In genomic region chr1:177489844-177490243, GRCm38 (mm10) we compare ENCODE assay signal across 11 mouse cellular contexts. TPM values are rescaled to one million over a fixed set of nuclear protein-coding genes. Genes with fewer than 3 reads are reported as not detected.
A peak's percentile ranks its signal among the peaks of the same experiment; 100 is the strongest.
DNase-seq lines count a peak whose midpoint lies in the region; ATAC-seq and TF ChIP-seq lines count a peak whose summit lies in the region.
"Had no signal": no experiment of that assay in that cellular context is flagged by ENCODE, and none has a peak within 500 bp of the region (broad histone marks: within the 10 kb centered on the region; RNA-seq: fewer than 3 reads in every experiment).

No protein-coding gene starts in this region.

- ATAC-seq in hindbrain, postnatal 0 days, result no peak

- H3K4me2 ChIP-seq in hindbrain, postnatal 0 days (ENCODE audit: low read depth, low read length), result no peak overlapping the region

- WGBS in liver, adult 2 months, result 72% methylated on average over 7 of the region's 7 CpGs
- 71% methylated on average over 7 of the region's 7 CpGs for WGBS in hindbrain, postnatal 0 days

- no peaks in the 10 kb centered on the region for H3K4me1 ChIP-seq in liver, adult 2 months (ENCODE audit: control insufficient read depth, insufficient read depth, low read length)
- H3K4me1 ChIP-seq in hindbrain, postnatal 0 days (ENCODE audit: insufficient read depth, low read length), result no peaks in the 10 kb centered on the region

- TF ChIP-seq POLR2A in liver, adult 2 months (IDR thresholded peaks at IDR 0.05; ENCODE audit: extremely low read depth, insufficient read depth, low read length), result no peak

- H3K79me2 ChIP-seq in liver, adult 2 months (ENCODE audit: control insufficient read depth, insufficient read depth, low read length), result no peaks in the 10 kb centered on the region

- no peaks in the 10 kb centered on the region; the same call in 1 of the 2 replicates for H3K27me3 ChIP-seq in liver, adult 2 months (ENCODE audit: control insufficient read depth, insufficient read depth, low read length)
- H3K27me3 ChIP-seq in hindbrain, postnatal 0 days (ENCODE audit: insufficient read depth, low read length), result no peaks in the 10 kb centered on the region

- no peak overlapping the region for H3K27ac ChIP-seq in liver, adult 2 months (replicated peaks; ENCODE audit: insufficient read depth, low read depth, low read length)
- H3K27ac ChIP-seq in hindbrain, postnatal 0 days, result no peak overlapping the region
- H3K27ac ChIP-seq: forebrain, embryonic 10.5 days had no signal

- peak; percentile 20 for DNase-seq in liver, adult 2 months (ENCODE audit: extremely low read depth, low read depth, low spot score)
- no peak for DNase-seq in liver
- peak; percentile 51 for DNase-seq in B cell, adult 2 months
- DNase-seq in brain, adult 2 months (ENCODE audit: low read depth, low spot score), result peak; percentile 41
- peak; percentile 51 to 62 for DNase-seq in monocyte, adult 2 months (ENCODE audit: low read depth in 1 of 2, low spot score in 2 of 2)
- no peak for DNase-seq in hindbrain, postnatal 0 days (ENCODE audit: low spot score)
- no peak for DNase-seq in gastrocnemius, postnatal 4 days (ENCODE audit: low spot score in 2 of 2)
- DNase-seq: cerebellum, adult 8-10 months; gastrocnemius, postnatal 36 days; kidney, adult 2 months had no signal

- no peak overlapping the region for H3K4me3 ChIP-seq in liver, adult 2 months (ENCODE audit: insufficient read depth, low read depth, low read length)
- no peak overlapping the region for H3K4me3 ChIP-seq in hindbrain, postnatal 0 days (ENCODE audit: low read length)
- H3K4me3 ChIP-seq: forebrain, embryonic 10.5 days had no signal

- no peaks in the 10 kb centered on the region for H3K9me3 ChIP-seq in hindbrain, postnatal 0 days (ENCODE audit: low read length)
- H3K9me3 ChIP-seq: forebrain, embryonic 10.5 days had no signal

- no peak for TF ChIP-seq CTCF in liver, adult 2 months (IDR thresholded peaks at IDR 0.05; ENCODE audit: low read depth, low read length)
- TF ChIP-seq CTCF in hindbrain, postnatal 0 days (IDR thresholded peaks at IDR 0.05; ENCODE audit: low read depth), result no peak

- H3K9ac ChIP-seq in liver, adult 2 months (ENCODE audit: low read depth, low read length), result no peak overlapping the region
- H3K9ac ChIP-seq in hindbrain, postnatal 0 days (replicated peaks; ENCODE audit: low read length), result no peak overlapping the region

- H3K36me3 ChIP-seq in liver, adult 2 months (ENCODE audit: control insufficient read depth, insufficient read depth, low read length), result no peaks in the 10 kb centered on the region
- H3K36me3 ChIP-seq in hindbrain, postnatal 0 days (ENCODE audit: insufficient read depth, low read length), result no peaks in the 10 kb centered on the region
- H3K36me3 ChIP-seq: forebrain, embryonic 10.5 days had no signal

RNA-seq across cellular contexts. Expression of gene Zbtb18, which starts 47.7 kb away (rescaled TPM):
- 9.8 and 14.4 TPM in 2 replicates for total RNA-seq in liver, adult 2 months (2014; rRNA removed)
- polyA plus RNA-seq in liver, adult 2 months (2012; rRNA removed), result 4.9 and 6.7 TPM in 2 replicates
- 112 and 114 TPM in 2 replicates for total RNA-seq in hindbrain, postnatal 0 days (2014; rRNA removed)
- polyA plus RNA-seq in hindbrain, postnatal 0 days (2015; fragmentation: Nextera tagmentation; extraction: Ambion mirVana), result 45.6 and 47.3 TPM in 2 replicates
- 100 to 1,000 TPM in 1 of 2 experiments, 10 to 100 TPM in 1; 97.8 to 101 TPM for total RNA-seq in gastrocnemius, postnatal 4 days (2021)

Comparison
In these comparisons a context has a peak if more than half of its experiments do, and no peak if none do; other contexts are left out.
1. DNase-seq: peak in liver, adult 2 months (single experiment), B cell, adult 2 months (2 of 2), brain, adult 2 months (single experiment) and monocyte, adult 2 months (2 of 2); none in liver (single experiment), hindbrain, postnatal 0 days (single experiment) and gastrocnemius, postnatal 4 days (0 of 2).